Mouse (Mus musculus) urinary bladder, postnatal 36 days (tissue): ENCODE data around the gene Gm30191.
"Not testable (repeated sequence)": the region's sequence is repeated elsewhere in the genome, so short reads cannot be mapped to it uniquely, and the experiment has no call there.

ENCODE experiments used
- DNase-seq, 2 experiments: peaks; one replicate each; pipeline ENCODE4 v3.0.0; 2022; ENCODE audit warnings: low spot score in 2 of 2, mixed read lengths in 1 of 2

Gm30191 gene

GRCm38 (mm10) chr4:134252131-134252910 lies 5.6 kb downstream of the Gm30191 start:
- no peak for DNase-seq

- no peak for DNase-seq
Observed at GRCm38 (mm10) chr4:134252911-134253721, 6.4 kb downstream of the Gm30191 start.

GRCm38 (mm10) chr4:134253722-134254324 lies 7.1 kb downstream of the Gm30191 start, which contains the start of gene Grrp1:
Grrp1 (minus strand) TSS chr4:134254106.
- no peak for DNase-seq

DNA sequence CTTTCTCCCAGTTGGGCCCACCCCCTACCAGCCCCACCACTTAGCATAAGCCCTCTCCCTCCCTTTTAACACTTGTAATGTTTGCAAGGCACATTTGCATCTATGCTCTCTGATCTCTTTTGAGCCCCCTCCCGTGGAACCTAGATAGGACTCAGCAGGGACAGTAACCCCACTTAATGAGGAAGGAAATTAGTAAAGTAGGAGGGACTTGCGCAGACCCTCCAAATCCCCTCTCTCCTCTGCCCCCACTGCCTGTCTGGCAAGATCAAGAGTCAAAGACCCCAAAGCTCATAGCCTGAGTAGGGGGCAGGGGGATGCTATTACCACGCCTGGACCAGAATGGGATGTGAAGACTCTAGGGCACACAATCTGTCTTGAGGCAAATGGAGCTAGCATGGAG lies 8.1 kb downstream of the Gm30191 start:
- no peak for DNase-seq

DNA sequence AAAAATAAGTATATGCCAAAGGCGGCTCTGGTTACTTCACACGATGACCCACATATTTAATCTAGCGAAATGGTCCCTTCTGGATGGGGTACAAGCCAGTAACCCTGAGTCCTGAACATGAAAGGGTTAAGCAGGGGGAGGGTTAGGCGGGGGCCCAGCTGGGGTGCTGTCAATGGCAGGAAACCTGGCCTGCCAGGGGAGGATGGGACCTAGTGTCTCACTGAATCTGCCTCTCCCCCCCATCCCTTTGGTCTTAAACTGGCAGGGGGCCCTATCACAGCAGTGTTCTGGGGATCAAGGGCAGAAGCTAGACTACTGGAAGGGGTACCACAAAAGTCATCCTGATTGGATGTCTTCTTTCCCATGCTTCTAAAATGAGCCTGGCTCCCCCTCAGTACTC lies 9.1 kb downstream of the Gm30191 start:
- no peak for DNase-seq

- DNase-seq = no peak
Observed at GRCm38 (mm10) chr4:134256407-134257197, 9.9 kb downstream of the Gm30191 start.

DNA sequence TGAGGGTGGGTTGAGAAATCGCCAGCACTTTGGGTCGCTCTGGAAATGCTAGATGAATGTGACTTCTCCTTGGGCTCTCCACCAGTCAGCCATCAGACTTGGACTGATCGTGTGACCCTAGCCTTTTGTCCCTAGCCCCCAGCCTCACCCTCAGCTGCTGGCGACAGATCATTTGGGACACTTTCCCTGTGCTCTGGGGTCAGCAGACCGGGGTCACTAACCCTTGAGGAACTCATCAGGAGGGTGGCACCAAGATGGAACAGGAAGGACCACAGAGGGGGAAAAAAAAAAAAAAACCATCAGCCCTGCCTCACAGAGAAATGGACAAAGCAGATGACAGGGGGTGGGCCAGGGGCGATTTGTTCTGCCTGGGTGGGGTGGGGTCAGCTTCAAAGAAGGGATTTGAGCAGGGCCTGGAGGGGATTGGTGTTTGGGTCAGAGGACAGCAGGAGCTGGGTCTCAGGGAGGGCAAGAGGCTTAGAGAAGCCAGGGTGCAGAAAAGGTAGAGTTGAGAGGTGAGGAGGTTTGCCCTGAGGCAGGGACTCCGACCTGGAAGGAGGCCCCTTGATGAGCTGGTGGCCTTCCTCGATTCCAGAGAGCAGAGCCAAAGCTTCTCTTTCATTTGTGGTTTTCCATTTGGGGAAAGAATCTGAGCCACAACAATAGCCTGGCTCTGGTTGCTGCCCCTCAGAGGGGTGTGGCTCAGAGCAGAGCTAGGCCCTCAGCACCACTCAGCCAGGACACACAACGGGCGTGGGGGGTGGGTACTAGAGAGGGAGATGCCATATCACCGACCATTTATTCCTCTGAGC lies 10.7 kb downstream of the Gm30191 start:
- no peak for DNase-seq

- DNase-seq = no peak
Observed at GRCm38 (mm10) chr4:134258354-134258753, 11.6 kb downstream of the Gm30191 start.

GRCm38 (mm10) chr4:134263191-134263590 lies 16.5 kb downstream of the Gm30191 start:
- peak in 1 of 2 experiments; percentile 59 for DNase-seq

- DNase-seq = no peak
Observed at GRCm38 (mm10) chr4:134265860-134266585, 19.3 kb downstream of the Gm30191 start.

DNA sequence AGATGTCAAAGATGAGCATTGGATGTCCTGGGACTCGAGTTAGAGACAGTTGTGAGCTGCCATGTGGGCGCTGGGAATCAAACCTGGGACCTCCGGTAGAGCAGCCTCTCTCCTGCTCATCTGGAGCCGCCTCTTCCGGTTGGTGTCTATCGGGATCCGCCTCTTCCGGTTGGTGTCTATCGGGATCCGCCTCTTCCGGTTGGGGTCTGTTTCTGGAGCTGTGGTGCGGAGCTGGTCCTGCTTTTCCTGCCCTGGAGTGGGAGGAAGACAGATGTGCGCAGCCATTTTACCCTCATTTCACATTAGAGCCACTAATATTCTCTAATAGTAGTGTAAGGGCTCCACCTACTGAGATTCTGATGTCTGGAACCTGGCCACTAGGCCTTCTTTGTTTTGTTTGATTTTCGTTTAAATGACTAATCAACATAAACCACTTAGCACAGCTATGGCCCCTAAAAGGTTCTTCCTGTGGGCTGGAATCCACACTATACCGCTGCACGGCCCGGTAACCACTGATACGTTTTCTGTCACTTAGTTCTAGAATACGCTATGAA lies 21.4 kb downstream of the Gm30191 start:
- DNase-seq = no peak

DNA sequence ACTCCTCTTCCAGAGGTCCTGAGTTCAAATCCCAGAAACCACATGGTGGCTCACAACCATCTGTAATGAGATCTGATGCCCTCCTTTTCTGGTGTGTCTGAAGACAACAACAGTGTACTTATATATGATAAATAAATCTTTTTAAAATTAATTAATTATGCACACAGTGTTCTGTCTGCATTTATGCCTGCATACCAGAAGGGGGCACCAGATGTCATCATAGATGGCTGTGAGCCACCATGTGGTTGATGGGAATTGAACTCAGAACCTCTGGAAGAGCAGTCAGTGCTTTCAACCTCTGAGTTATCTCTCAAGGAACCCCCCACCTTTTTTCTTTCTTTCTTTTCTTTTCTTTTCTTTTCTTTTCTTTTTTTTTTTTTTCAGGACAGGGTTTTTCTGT lies 22.9 kb downstream of the Gm30191 start:
- not testable (repeated sequence) for DNase-seq

- no peak for DNase-seq
Observed at GRCm38 (mm10) chr4:134271979-134272378, 25.2 kb downstream of the Gm30191 start.

GRCm38 (mm10) chr4:134272731-134273416 lies 26.1 kb downstream of the Gm30191 start:
- no peak for DNase-seq

GRCm38 (mm10) chr4:134273417-134274345 lies 26.9 kb downstream of the Gm30191 start:
- DNase-seq = no peak

DNA sequence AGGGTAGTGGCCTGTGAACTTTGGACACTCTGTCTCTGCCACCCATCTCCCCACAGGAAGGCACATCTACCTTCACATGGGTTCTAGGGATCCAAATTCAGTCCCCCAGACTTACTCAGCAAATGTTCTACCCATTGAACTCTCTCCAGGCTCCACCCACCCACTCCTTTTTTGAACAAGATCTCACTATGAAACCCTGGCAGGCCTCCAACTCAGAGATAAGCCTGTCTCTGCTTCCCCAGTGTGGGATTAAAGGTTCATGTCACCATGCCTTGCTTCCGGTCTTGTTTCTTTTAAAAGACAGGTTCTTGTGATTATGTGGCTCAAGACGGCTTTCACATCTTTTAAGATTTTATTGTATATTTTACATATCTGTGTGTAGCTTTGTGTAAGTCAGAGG lies 38.2 kb downstream of the Gm30191 start:
- DNase-seq = no peak

DNA sequence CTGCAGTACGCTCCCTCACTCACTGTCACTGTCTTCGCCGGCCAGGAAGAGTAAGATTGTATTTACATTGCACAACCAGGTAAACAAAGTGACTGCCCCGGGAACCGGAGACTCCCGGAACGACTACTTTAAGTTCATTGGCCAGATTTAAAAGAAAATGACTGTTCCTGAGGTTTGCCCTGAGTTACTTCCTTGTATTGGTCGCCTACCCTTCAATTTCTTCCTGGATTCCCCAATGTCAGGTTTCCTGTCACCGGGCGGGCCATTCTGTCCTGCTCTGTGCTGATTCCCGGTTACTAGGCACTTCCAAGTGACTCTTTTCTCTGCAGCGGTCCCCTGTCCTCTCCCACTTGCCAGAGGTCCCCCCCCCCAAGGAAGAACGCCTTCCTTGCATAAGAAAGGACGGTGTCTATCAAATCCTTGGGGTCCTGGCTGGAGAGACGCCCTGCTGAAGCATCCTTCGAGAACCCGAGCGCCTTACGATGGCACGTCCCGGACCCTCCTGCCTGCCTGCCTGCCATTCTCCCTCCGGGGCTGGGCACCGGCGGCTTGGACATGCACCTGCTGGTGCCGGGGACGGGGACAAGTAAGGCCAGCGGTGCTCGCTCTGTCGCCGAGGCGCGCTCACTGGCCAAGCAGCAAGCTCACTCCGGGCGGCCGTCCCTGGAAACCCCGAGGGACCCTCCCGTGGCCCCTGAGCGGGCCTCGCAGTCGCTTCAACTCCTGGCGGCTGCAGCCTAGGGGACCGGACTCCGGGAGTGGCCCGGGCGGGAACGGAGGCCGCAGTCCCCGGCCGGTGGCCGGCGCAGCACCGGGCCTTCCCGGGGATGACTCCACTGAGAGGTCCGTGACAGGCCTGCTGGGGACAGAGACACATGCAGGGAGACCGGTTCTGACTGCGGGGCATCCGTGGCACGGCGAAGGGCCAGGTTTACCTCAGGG lies 39.8 kb downstream of the Gm30191 start:
- no peak for DNase-seq
